Mouse (Mus musculus) CH12.LX (cell line): Measurements from ENCODE around the gene Dync2h1. TPM values are rescaled to one million over a fixed set of nuclear protein-coding genes. Genes with fewer than 3 reads are reported as not detected.

Experiments used
- DNase-seq: peaks from one replicate; pipeline ENCODE4 v3.0.0-alpha.2; 2013; ENCODE audit errors: extremely low read depth
- H3K27ac ChIP-seq: 2 replicates; pipeline ENCODE4 v1.5.1; 2012; ENCODE audit warnings: low read depth, mild to moderate bottlenecking, control low read depth, moderate library complexity; ENCODE audit not compliant: insufficient read depth
- H3K27me3 ChIP-seq: replicated peaks from 2 replicates; pipeline ENCODE3; 2012; ENCODE audit warnings: inconsistent platforms
- H3K36me3 ChIP-seq, 2 experiments: replicated peaks in 1 of 2; 2 replicates each; pipeline versions ENCODE3 to v1.6.1; 2012; ENCODE audit warnings: inconsistent platforms in 1 of 2, low read length in 1 of 2, mild to moderate bottlenecking in 1 of 2, mixed read lengths in 1 of 2, moderate library complexity in 1 of 2; ENCODE audit not compliant: control insufficient read depth in 1 of 2, insufficient read depth in 1 of 2
- H3K4me1 ChIP-seq, 2 experiments: 2 replicates each; pipeline ENCODE4 v1.6.1; 2012; ENCODE audit warnings: inconsistent platforms in 1 of 2, moderate library complexity in 1 of 2; ENCODE audit not compliant: insufficient read depth in 2 of 2, control insufficient read depth in 1 of 2
- H3K4me2 ChIP-seq: 2 replicates; pipeline ENCODE4 v1.6.1; 2012; ENCODE audit warnings: low read depth, mild to moderate bottlenecking, control low read depth; ENCODE audit not compliant: poor library complexity, insufficient read depth, severe bottlenecking
- H3K4me3 ChIP-seq, 3 experiments: fragments of 150-350 bp in 1 of 3; sonication (generic) in 1 of 3; replicated peaks in 1 of 3; 2 replicates each; pipeline versions ENCODE3 to v1.5.1; 2011 to 2012; ENCODE audit warnings: low read depth in 2 of 3, low read length in 2 of 3, mild to moderate bottlenecking in 2 of 3, moderate library complexity in 2 of 3, control low read depth in 1 of 3, improper control_type of control experiment in 1 of 3, inconsistent platforms in 1 of 3, mixed read lengths in 1 of 3; ENCODE audit not compliant: poor library complexity in 1 of 3
- H3K79me2 ChIP-seq: replicated peaks from 2 replicates; pipeline ENCODE4 v1.6.1; 2012; ENCODE audit warnings: mild to moderate bottlenecking, moderate library complexity; ENCODE audit not compliant: control insufficient read depth, poor library complexity, insufficient read depth, severe bottlenecking; ENCODE audit errors: extremely low read depth
- H3K9ac ChIP-seq: 2 replicates; pipeline ENCODE4 v1.6.1; 2012; ENCODE audit warnings: low read depth, mild to moderate bottlenecking, control low read depth, moderate library complexity; ENCODE audit not compliant: insufficient read depth
- H3K9me3 ChIP-seq: replicated peaks from 2 replicates; pipeline ENCODE3; 2012; ENCODE audit warnings: low read length, inconsistent platforms, mixed read lengths
- BHLHE40 ChIP-seq: IDR thresholded peaks from 2 replicates; pipeline ENCODE4 v1.6.1; 2011; ENCODE audit warnings: mild to moderate bottlenecking, low read depth, low read length, improper control_type of control experiment
- CHD1 ChIP-seq: IDR thresholded peaks from 2 replicates; pipeline ENCODE4 v1.6.1; 2012; ENCODE audit warnings: low read depth, low read length, improper control_type of control experiment, inconsistent platforms
- CHD2 ChIP-seq: IDR thresholded peaks from 2 replicates; pipeline ENCODE4 v1.6.1; 2011; ENCODE audit warnings: low read length, improper control_type of control experiment
- CTCF ChIP-seq, 2 experiments: IDR thresholded peaks in 1 of 2; conservative IDR thresholded peaks in 1 of 2; 2 replicates each; pipeline ENCODE4 v1.5.1; 2011 to 2012; ENCODE audit warnings: low read depth in 2 of 2, low read length in 2 of 2, improper control_type of control experiment in 1 of 2, inconsistent platforms in 1 of 2, mild to moderate bottlenecking in 1 of 2, moderate library complexity in 1 of 2
- E2F4 ChIP-seq: IDR thresholded peaks from 2 replicates; pipeline ENCODE4 v1.6.1; 2011; ENCODE audit warnings: low read depth, low read length, improper control_type of control experiment; ENCODE audit not compliant: insufficient replicate concordance
- ELF1 ChIP-seq: IDR thresholded peaks from 2 replicates; pipeline ENCODE4 v1.6.1; 2014; ENCODE audit warnings: low read depth, mild to moderate bottlenecking, inconsistent platforms, low read length, improper control_type of control experiment
- ETS1 ChIP-seq: conservative IDR thresholded peaks from 2 replicates; pipeline ENCODE4 v1.6.1; 2012; ENCODE audit warnings: low read depth, mild to moderate bottlenecking, inconsistent platforms, low read length, improper control_type of control experiment, moderate library complexity
- HCFC1 ChIP-seq: IDR thresholded peaks from 2 replicates; pipeline ENCODE4 v1.6.1; 2012; ENCODE audit warnings: low read depth, mild to moderate bottlenecking, inconsistent platforms, low read length, improper control_type of control experiment
- JUND ChIP-seq: conservative IDR thresholded peaks from 2 replicates; pipeline ENCODE4 v1.6.1; 2011; ENCODE audit warnings: low read depth, low read length, improper control_type of control experiment
- KAT2A ChIP-seq: IDR thresholded peaks from 2 replicates; pipeline ENCODE4 v1.6.1; 2012; ENCODE audit warnings: low read length, improper control_type of control experiment, inconsistent platforms; ENCODE audit not compliant: insufficient replicate concordance
- MAX ChIP-seq: IDR thresholded peaks from 2 replicates; pipeline ENCODE4 v1.6.1; 2011; ENCODE audit warnings: low read length, improper control_type of control experiment
- MYC ChIP-seq: IDR thresholded peaks from 2 replicates; pipeline ENCODE4 v1.6.1; 2011; ENCODE audit warnings: low read depth, mild to moderate bottlenecking, improper control_type of control experiment, low read length
- NRF1 ChIP-seq: IDR thresholded peaks from 2 replicates; pipeline ENCODE4 v1.6.1; 2014; ENCODE audit warnings: low read depth, mild to moderate bottlenecking, inconsistent platforms, low read length, improper control_type of control experiment, moderate library complexity
- PAX5 ChIP-seq: IDR thresholded peaks from 2 replicates; pipeline ENCODE4 v1.6.1; 2012; ENCODE audit warnings: low read length, inconsistent platforms, mixed read lengths
- SIN3A ChIP-seq: IDR thresholded peaks from 2 replicates; pipeline ENCODE4 v1.6.1; 2012; ENCODE audit warnings: low read length, improper control_type of control experiment, inconsistent platforms
- SMC3 ChIP-seq: IDR thresholded peaks from 2 replicates; pipeline ENCODE4 v1.6.1; 2011; ENCODE audit warnings: low read depth, low read length, improper control_type of control experiment
- TBP ChIP-seq: conservative IDR thresholded peaks from 2 replicates; pipeline ENCODE4 v1.6.1; 2011; ENCODE audit warnings: low read depth, low read length, improper control_type of control experiment
- TCF12 ChIP-seq: IDR thresholded peaks from 2 replicates; pipeline ENCODE4 v1.6.1; 2014; ENCODE audit warnings: low read depth, mild to moderate bottlenecking, inconsistent platforms, low read length, improper control_type of control experiment
- USF1 ChIP-seq: IDR thresholded peaks from 2 replicates; pipeline ENCODE4 v1.6.1; 2014; ENCODE audit warnings: low read depth, mild to moderate bottlenecking, inconsistent platforms, low read length, improper control_type of control experiment
- ZKSCAN1 ChIP-seq: IDR thresholded peaks from 2 replicates; pipeline ENCODE4 v1.6.1; 2012; ENCODE audit warnings: low read depth, inconsistent platforms, low read length, improper control_type of control experiment, borderline replicate concordance
- ZMIZ1 ChIP-seq: IDR thresholded peaks from 2 replicates; pipeline ENCODE4 v1.6.1; 2012; ENCODE audit warnings: low read depth, mild to moderate bottlenecking, inconsistent platforms, low read length, improper control_type of control experiment
- dilution Hi-C: fragments of 300-500 bp; cut with MboI; formaldehyde crosslinking; loops from 2 replicates; pipeline ENCODE4 v1.14.3; 2020; ENCODE audit warnings: low sequenced_read_pairs; ENCODE audit not compliant: extremely low pct_unique_long_range_greater_than_20kb, extremely low pct_ligation_motif_present
- in situ Hi-C: fragments of 300-500 bp; cut with MboI; formaldehyde crosslinking; loops from 3 replicates; pipeline ENCODE4 v1.14.3; 2019; ENCODE audit warnings: low sequenced_read_pairs, low pct_ligation_motif_present, low pct_unique_long_range_greater_than_20kb, mixed read lengths
- polyA plus RNA-seq: library from polyadenylated mRNA; unstranded; fragments of >175 nt; gene quantifications from 2 replicates; pipeline ENCODE4 v1.2.1, GENCODE M21; 2012; ENCODE audit warnings: low read depth; ENCODE audit not compliant: insufficient read length
- total RNA-seq, 2 experiments: library from RNA; depleted of rRNA; stranded (reverse); fragments of 300-350 nt in 1 of 2; fragments of >200 nt in 1 of 2; gene quantifications; 2 replicates each; pipeline ENCODE4 v1.2.3; 2012 to 2014

Dync2h1 gene
- total and polyA plus RNA-seq, 3 experiments = 2.9 to 4.9 (median 4.0) TPM

- TF ChIP-seq CHD1 = no peak
- TF ChIP-seq NRF1 = no peak
- TF ChIP-seq TBP = 0 out of 2 replicates have a peak, but pooled peaks have one; percentile 39
- TF ChIP-seq SIN3A = peak; percentile 96
- TF ChIP-seq MYC = no peak
- TF ChIP-seq JUND = no peak
- peak; percentile 91 for TF ChIP-seq ELF1
- TF ChIP-seq TCF12 = 0 out of 2 replicates have a peak, but pooled peaks have one; percentile 53
- no peak for TF ChIP-seq E2F4
- peak; percentile 85 for TF ChIP-seq HCFC1
- no peak for TF ChIP-seq KAT2A
- no peak for TF ChIP-seq CTCF (conservative IDR thresholded peaks at IDR 0.05 in 1 of 2, IDR thresholded peaks at IDR 0.05 in 1 of 2; ENCODE audit: low read depth in 2 of 2, low read length in 2 of 2)
- TF ChIP-seq BHLHE40 = no peak
- TF ChIP-seq MAX = no peak; the same call in 1 of the 2 replicates
Measured at GRCm38 (mm10) chr9:7176618-7177610, 7.3 kb downstream of the Dync2h1 start (continued).

DNA sequence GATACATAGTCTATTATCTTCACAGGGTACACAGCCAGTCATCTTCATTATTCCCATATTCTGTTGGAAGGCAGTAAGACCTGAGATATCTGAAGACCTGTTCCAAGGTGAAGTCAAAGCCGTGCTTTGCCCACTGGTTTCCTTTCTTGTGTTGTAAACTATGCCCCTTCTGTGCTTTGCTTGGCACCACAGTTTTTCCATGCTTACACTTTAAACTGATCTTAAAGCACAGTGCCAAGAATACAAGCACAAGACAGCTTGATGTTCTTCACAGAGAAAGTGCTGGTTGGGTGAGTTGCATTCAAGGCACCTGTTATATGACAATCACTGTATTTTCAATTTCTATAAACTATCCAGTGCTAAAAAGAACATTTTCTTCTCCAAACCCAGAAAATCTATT, 10.5 kb downstream of the Dync2h1 start:
- Histone ChIP-seq H3K9me3 (no peaks in the 10 kb centered on the region), H3K27ac (no peak overlapping the region), H3K36me3 (peaks cover 0 to 21% of the 10 kb centered on the region in 2 experiments), H3K79me2 (no peaks in the 10 kb centered on the region), H3K4me3 (no peak overlapping the region), H3K4me2 (no peak overlapping the region), H3K27me3 (no peaks in the 10 kb centered on the region), H3K9ac (no peak overlapping the region), H3K4me1 (peaks cover 0 to 12% of the 10 kb centered on the region in 2 experiments; a peak in 2 of 4 replicates)
- TF ChIP-seq SMC3 (no peak), CHD2 (no peak), E2F4 (no peak), KAT2A (no peak), TBP (no peak), ETS1 (no peak), PAX5 (no peak), CHD1 (no peak), ZMIZ1 (no peak), USF1 (no peak), ZKSCAN1 (no peak), TCF12 (no peak), SIN3A (no peak)
- dilution Hi-C loops (no loop called here), in situ Hi-C loops (no loop called here)
- no peak for DNase-seq
